Mouse (Mus musculus) neural tube, embryonic 12.5 days (tissue): ENCODE data around the gene Kmt5b. TPM values are rescaled to one million over a fixed set of nuclear protein-coding genes. Genes with fewer than 3 reads are reported as not detected.

Source experiments
- ATAC-seq: fragments of 200-750 bp; cut with Nextera tagmentation; 2 replicates; pipeline ENCODE4 v1.8.0; 2017; ENCODE audit warnings: low read depth, mild to moderate bottlenecking, moderate TSS enrichment, moderate library complexity; ENCODE audit not compliant: low FRiP score
- H3K27ac ChIP-seq: fragments of 300-500 bp; sonication (generic); 2 replicates; pipeline ENCODE4 v1.5.1; 2016
- H3K27me3 ChIP-seq: fragments of 300-500 bp; sonication (generic); replicated peaks from 2 replicates; pipeline ENCODE4 v1.6.1; 2016; ENCODE audit warnings: mild to moderate bottlenecking
- H3K36me3 ChIP-seq: fragments of 300-500 bp; sonication (generic); 2 replicates; pipeline ENCODE4 v1.6.1; 2016; ENCODE audit warnings: mild to moderate bottlenecking
- H3K4me1 ChIP-seq: fragments of 300-500 bp; sonication (generic); 2 replicates; pipeline ENCODE4 v1.6.1; 2016
- H3K4me2 ChIP-seq: fragments of 300-500 bp; sonication (generic); replicated peaks from 2 replicates; pipeline ENCODE4 v1.6.1; 2016; ENCODE audit warnings: mild to moderate bottlenecking
- H3K4me3 ChIP-seq: fragments of 300-500 bp; sonication (generic); 2 replicates; pipeline ENCODE4 v1.5.1; 2016
- H3K9ac ChIP-seq: fragments of 300-500 bp; sonication (generic); 2 replicates; pipeline ENCODE4 v1.6.1; 2016; ENCODE audit warnings: mild to moderate bottlenecking
- H3K9me3 ChIP-seq: fragments of 300-500 bp; sonication (generic); 2 replicates; pipeline ENCODE4 v1.6.1; 2016; ENCODE audit warnings: mild to moderate bottlenecking
- WGBS: fragments of 180-500 bp; shearing (Covaris S2); methylation state at CpG from one replicate; pipeline ENCODE4 v1.1.7; 2016; 5-methylcytosine and 5-hydroxymethylcytosine counted together
- polyA plus RNA-seq: library from polyadenylated mRNA; unstranded; fragments of >200 nt; fragmentation: Nextera tagmentation; extraction: Ambion mirVana; gene quantifications from 2 replicates; pipeline ENCODE4 v1.2.1, GENCODE M21; 2016

The Kmt5b gene
- polyA plus RNA-seq, 1 experiment from 2014 or later = 55.3 TPM

DNA sequence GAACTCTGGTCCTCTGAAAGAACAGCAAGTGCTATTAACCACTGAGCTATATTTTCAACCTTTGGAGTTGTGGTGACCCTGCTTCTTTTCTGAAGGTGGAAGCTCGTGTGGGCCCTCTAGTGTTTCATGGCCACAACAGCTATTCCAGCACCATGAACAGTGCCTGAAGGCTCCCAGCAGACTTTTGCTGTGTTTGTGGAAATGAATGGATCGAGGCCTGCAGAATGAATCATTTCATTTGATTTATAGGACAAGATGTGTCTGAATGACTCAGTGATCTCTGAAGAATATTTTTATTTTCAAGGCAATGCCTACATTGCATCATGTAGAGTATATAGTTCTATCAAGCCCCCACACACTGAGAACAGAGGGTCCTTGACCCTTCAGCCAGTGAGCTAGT is 6.9 kb downstream of the Kmt5b start:
- 81% methylated on average over 2 of the region's 2 CpGs for WGBS
- Histone ChIP-seq H3K9me3 (no peaks in the 10 kb centered on the region), H3K4me1 (peaks cover 15% of the 10 kb centered on the region), H3K36me3 (peaks cover 7% of the 10 kb centered on the region; the same call in 1 of the 2 replicates), H3K9ac (no peak overlapping the region), H3K4me2 (no peak overlapping the region), H3K4me3 (no peak overlapping the region), H3K27me3 (no peaks in the 10 kb centered on the region), H3K27ac (no peak overlapping the region)
- ATAC-seq = no peak

DNA sequence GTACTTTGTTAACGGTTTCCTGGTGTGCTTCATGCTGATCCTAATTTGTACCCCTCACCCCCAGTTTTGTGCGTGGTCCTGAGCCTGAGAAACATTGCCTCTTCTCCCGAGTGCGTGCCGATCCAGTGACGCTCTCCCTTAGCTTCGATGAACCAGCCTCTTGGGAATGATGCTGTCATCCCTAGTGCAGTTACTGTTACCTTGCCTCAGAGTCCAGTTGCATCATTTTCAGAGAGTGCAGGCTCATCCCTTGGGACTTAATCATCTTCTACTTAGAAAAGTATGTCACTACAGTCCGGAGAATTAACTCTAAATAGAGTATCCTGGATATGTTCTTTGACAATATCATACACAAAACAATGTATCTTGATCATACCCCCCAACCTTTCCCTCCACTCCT is 11.5 kb downstream of the Kmt5b start:
- 95% methylated on average over 8 of the region's 8 CpGs for WGBS
- Histone ChIP-seq H3K4me2 (no peak overlapping the region), H3K36me3 (peaks cover 14% of the 10 kb centered on the region), H3K4me3 (no peak overlapping the region), H3K9me3 (no peaks in the 10 kb centered on the region), H3K27me3 (no peaks in the 10 kb centered on the region), H3K9ac (no peak overlapping the region), H3K4me1 (no peaks in the 10 kb centered on the region), H3K27ac (no peak overlapping the region)
- ATAC-seq = no peak

DNA sequence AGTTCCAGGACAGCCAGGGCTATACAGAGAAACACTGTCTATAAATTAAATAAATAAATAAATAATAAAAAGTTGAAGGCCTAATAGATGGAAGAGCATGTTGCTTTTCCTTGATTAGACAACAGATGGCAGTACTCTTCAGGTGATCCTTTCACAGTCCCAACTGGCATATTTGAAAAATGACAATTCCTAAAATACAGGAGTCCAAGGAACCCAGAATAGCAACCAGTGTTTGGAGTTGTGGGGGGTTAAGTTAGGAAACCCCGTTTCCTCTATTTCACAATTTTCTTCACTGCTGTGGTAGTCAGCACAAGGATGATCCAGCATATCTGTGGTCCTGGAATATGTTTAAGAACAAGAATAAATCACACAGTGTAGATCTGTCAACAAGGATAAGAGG is 22.9 kb downstream of the Kmt5b start:
- H3K4me3 ChIP-seq = no peak overlapping the region
- H3K9me3 ChIP-seq = no peaks in the 10 kb centered on the region
- no peak overlapping the region for H3K9ac ChIP-seq
- H3K4me2 ChIP-seq = no peak overlapping the region
- 98% methylated on average over 1 of the region's 1 CpGs for WGBS
- no peak overlapping the region for H3K27ac ChIP-seq
- ATAC-seq = no peak
- H3K27me3 ChIP-seq = no peaks in the 10 kb centered on the region
- H3K4me1 ChIP-seq = no peaks in the 10 kb centered on the region
- peaks cover 56% of the 10 kb centered on the region for H3K36me3 ChIP-seq

GRCm38 (mm10) chr19:3805526-3805925 is 38.3 kb downstream of the Kmt5b start:
- H3K4me2 ChIP-seq = no peak overlapping the region
- no peaks in the 10 kb centered on the region for H3K27me3 ChIP-seq
- WGBS = 94% methylated on average over 7 of the region's 7 CpGs
- H3K9me3 ChIP-seq = no peaks in the 10 kb centered on the region
- H3K9ac ChIP-seq = no peak overlapping the region
- no peak overlapping the region for H3K27ac ChIP-seq
- no peak overlapping the region for H3K4me3 ChIP-seq
- no peaks in the 10 kb centered on the region for H3K4me1 ChIP-seq
- peaks cover 84% of the 10 kb centered on the region for H3K36me3 ChIP-seq
- no peak for ATAC-seq

DNA sequence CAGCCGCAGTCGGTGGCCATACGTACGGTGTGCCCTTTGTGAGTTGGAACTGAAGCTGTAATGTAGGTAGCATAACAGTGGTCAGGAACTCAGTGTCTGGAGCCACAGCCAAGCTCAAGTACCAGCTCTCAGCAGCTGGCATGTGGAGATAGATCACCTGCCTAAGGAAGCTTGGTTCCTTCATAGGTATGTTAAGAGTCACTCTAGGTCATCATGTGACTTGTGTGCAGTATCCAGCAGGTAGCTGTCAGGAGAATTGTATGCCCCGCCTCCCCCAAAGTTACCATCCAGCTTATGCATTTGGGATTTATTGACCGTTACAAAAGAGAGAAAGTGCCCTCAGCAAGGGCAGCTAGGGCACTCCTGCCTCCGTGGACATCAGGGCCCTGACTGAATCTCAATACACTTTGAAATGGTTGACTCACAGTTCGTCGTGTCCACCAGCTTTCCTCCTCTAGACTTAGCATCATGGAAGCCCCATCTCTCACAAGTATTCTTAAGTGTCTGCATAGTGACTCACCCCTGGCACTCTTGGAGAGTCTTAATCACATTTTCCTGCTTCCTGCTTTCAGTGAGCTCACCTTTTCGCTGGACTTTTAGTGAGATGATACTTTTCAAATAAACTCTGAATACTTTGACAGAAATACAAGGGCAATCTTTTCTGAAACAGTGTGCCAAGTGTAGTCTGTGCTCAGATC is 43.5 kb downstream of the Kmt5b start:
- 94% methylated on average over 10 of the region's 10 CpGs for WGBS
- Histone ChIP-seq H3K27ac (no peak overlapping the region), H3K4me3 (no peak overlapping the region), H3K36me3 (peaks cover 88% of the 10 kb centered on the region), H3K4me2 (no peak overlapping the region), H3K9me3 (no peaks in the 10 kb centered on the region), H3K4me1 (no peaks in the 10 kb centered on the region), H3K27me3 (no peaks in the 10 kb centered on the region), H3K9ac (no peak overlapping the region)
- ATAC-seq = no peak

DNA sequence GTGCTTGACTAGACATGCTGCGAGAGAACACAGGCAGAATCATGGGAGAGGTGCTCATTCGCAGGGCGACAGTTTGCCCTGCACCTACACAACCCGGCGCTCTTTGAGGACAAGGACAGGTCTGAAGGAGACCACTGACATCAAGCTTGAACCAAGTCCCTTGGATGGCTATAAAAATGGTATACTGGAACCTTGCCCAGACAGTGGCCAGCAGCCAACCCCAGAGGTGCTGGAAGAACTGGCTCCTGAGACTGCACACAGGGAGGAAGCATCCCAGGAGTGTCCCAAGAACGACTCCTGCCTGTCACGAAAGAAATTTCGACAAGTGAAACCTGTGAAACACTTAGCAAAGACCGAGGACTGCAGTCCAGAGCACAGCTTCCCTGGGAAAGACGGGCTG is 47.2 kb downstream of the Kmt5b start:
- H3K9me3 ChIP-seq = no peaks in the 10 kb centered on the region
- no peak for ATAC-seq
- peaks cover 68% of the 10 kb centered on the region for H3K36me3 ChIP-seq
- H3K27ac ChIP-seq = no peak overlapping the region
- H3K27me3 ChIP-seq = no peaks in the 10 kb centered on the region
- H3K4me2 ChIP-seq = no peak overlapping the region
- no peaks in the 10 kb centered on the region for H3K4me1 ChIP-seq
- H3K9ac ChIP-seq = no peak overlapping the region
- WGBS = 92% methylated on average over 10 of the region's 10 CpGs
- no peak overlapping the region for H3K4me3 ChIP-seq

- H3K4me1 ChIP-seq = no peaks in the 10 kb centered on the region
- ATAC-seq = no peak
- no peak overlapping the region for H3K9ac ChIP-seq
- H3K9me3 ChIP-seq = no peaks in the 10 kb centered on the region
- no peak overlapping the region for H3K27ac ChIP-seq
- 87% methylated on average over 12 of the region's 12 CpGs for WGBS
- no peaks in the 10 kb centered on the region for H3K27me3 ChIP-seq
- no peak overlapping the region for H3K4me2 ChIP-seq
- no peak overlapping the region for H3K4me3 ChIP-seq
- peaks cover 54% of the 10 kb centered on the region for H3K36me3 ChIP-seq
Measured at GRCm38 (mm10) chr19:3815824-3816223, 48.6 kb downstream of the Kmt5b start.

DNA sequence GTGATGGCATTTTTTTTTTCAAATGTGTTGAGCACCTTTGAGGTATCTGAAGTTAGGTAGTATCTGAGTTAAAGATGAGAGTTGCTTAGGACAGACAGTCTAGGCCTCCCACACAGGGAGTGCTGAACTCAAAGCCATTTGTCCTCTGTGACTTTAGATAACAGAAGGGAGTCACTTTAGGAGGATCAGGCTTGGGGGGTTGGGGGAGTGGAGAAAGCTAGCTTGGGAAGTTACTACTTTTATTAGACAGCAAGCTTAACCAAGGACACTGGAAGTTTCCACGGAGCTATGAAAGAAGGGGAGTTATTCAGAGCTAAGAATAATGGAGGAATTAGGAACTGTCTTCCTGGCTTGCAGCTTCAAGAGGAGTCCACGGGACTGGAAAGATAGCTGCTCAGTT is 51.9 kb downstream of the Kmt5b start:
- H3K4me2 ChIP-seq = no peak overlapping the region
- H3K27ac ChIP-seq = no peak overlapping the region
- no peak overlapping the region for H3K9ac ChIP-seq
- no peaks in the 10 kb centered on the region for H3K27me3 ChIP-seq
- peaks cover 30% of the 10 kb centered on the region for H3K36me3 ChIP-seq
- H3K9me3 ChIP-seq = no peaks in the 10 kb centered on the region
- no peak for ATAC-seq
- WGBS = 78% methylated on average over 2 of the region's 2 CpGs
- no peak overlapping the region for H3K4me3 ChIP-seq
- H3K4me1 ChIP-seq = no peaks in the 10 kb centered on the region

GRCm38 (mm10) chr19:3819899-3820444 is 52.8 kb downstream of the Kmt5b start:
- peaks cover 21% of the 10 kb centered on the region for H3K36me3 ChIP-seq
- H3K4me3 ChIP-seq = no peak overlapping the region
- H3K9me3 ChIP-seq = no peaks in the 10 kb centered on the region
- no peak for ATAC-seq
- WGBS = 87% methylated on average over 2 of the region's 2 CpGs
- H3K27me3 ChIP-seq = no peaks in the 10 kb centered on the region
- H3K9ac ChIP-seq = no peak overlapping the region
- H3K4me1 ChIP-seq = no peaks in the 10 kb centered on the region
- H3K4me2 ChIP-seq = no peak overlapping the region
- H3K27ac ChIP-seq = no peak overlapping the region

- H3K4me1 ChIP-seq = no peaks in the 10 kb centered on the region
- H3K27ac ChIP-seq = no peak overlapping the region
- no peak for ATAC-seq
- no peaks in the 10 kb centered on the region for H3K36me3 ChIP-seq
- no peaks in the 10 kb centered on the region for H3K27me3 ChIP-seq
- H3K9ac ChIP-seq = no peak overlapping the region
- H3K4me3 ChIP-seq = no peak overlapping the region
- no peak overlapping the region for H3K4me2 ChIP-seq
- H3K9me3 ChIP-seq = no peaks in the 10 kb centered on the region
Measured at GRCm38 (mm10) chr19:3825044-3825443, 57.8 kb downstream of the Kmt5b start.

DNA sequence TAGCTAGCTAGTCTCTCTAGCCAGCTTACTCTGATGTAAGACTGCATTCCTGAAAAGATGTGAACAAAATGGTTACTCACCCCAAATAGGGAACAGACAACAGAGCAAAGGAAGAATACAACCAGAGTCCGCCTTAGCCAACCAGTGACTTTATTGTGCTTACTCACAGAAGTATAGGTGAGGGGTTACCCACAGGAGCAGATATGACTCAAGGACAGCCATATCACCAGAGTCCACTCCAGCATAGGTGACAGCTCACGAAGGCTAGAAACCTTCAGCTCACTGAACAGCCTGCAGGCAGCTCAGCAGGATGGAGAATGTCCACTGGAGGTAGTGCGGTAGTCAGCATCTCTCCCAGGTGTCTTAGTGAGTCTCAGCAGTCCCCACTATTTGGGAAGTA is 62.6 kb downstream of the Kmt5b start:
- Histone ChIP-seq H3K4me3 (no peak overlapping the region), H3K9ac (no peak overlapping the region), H3K36me3 (no peaks in the 10 kb centered on the region), H3K9me3 (0 out of 2 replicates have a peak, but pooled peaks cover 1% of the 10 kb centered on the region), H3K4me1 (no peaks in the 10 kb centered on the region), H3K27me3 (no peaks in the 10 kb centered on the region), H3K27ac (no peak overlapping the region), H3K4me2 (no peak overlapping the region)
- no peak for ATAC-seq
- WGBS = 91% methylated on average over 3 of the region's 3 CpGs

DNA sequence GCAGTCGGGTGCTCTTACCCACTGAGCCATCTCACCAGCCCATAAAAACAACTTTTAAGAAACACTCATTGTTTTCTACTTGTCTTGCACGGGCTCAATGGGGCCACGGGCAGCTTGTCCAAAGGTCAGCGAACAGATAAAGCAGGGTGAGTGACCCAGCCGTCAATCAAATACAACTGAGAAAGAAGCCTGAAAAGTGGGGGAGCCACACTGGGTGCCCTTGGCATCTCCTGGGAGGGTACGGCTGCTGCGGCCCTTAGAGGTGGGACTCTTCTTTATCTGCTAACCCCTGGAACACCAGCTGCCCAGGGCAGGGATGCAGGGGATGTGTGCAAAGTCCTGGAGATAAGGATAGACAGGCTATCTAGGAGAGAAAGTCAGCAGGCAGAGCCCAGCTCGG is 64.5 kb downstream of the Kmt5b start:
- Histone ChIP-seq H3K27ac (no peak overlapping the region), H3K9ac (no peak overlapping the region), H3K4me3 (no peak overlapping the region), H3K9me3 (0 out of 2 replicates have a peak, but pooled peaks cover 3% of the 10 kb centered on the region), H3K27me3 (no peaks in the 10 kb centered on the region), H3K4me1 (no peaks in the 10 kb centered on the region), H3K36me3 (no peaks in the 10 kb centered on the region), H3K4me2 (no peak overlapping the region)
- WGBS = 66% methylated on average over 8 of the region's 8 CpGs
- ATAC-seq = no peak

DNA sequence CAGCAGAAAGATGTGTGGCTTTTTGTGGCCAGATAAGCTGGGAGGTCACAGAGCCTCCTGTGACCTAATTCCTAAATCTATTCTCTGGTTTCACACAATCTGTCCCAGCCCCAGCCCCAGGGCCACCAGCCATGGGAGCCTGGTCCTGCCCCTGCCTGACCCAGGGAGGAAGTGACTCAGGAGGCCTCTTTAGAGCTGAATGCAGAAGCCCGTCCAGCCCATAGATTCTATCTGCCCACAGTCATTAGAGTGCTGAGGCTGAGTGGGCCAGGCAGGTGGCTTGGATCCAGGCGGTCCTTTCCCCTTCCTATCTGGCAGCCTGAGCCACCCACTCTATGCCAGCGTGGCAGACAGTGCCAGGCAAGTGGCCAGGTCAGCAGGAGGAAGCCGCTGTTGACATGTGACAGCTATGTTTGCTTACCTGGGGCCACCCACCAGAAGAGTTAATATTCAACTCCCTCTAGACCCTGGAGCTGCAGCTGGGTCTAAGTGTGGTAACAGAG is 65.7 kb downstream of the Kmt5b start:
- WGBS = 80% methylated on average over 4 of the region's 4 CpGs
- no peak for ATAC-seq
- H3K9ac ChIP-seq = no peak overlapping the region

More for the DNA sequence above, 65.7 kb downstream of the Kmt5b start:
- H3K9me3 ChIP-seq = 0 out of 2 replicates have a peak, but pooled peaks cover 3% of the 10 kb centered on the region
- H3K4me2 ChIP-seq = no peak overlapping the region
- H3K36me3 ChIP-seq = no peaks in the 10 kb centered on the region
- no peaks in the 10 kb centered on the region for H3K27me3 ChIP-seq
- no peaks in the 10 kb centered on the region for H3K4me1 ChIP-seq
- no peak overlapping the region for H3K4me3 ChIP-seq
- no peak overlapping the region for H3K27ac ChIP-seq
